Mouse (Mus musculus) liver, embryonic 12.5 days (tissue): Measurements from ENCODE around the gene Gm20906. TPM values are rescaled to one million over a fixed set of nuclear protein-coding genes. Genes with fewer than 3 reads are reported as not detected.
"Not testable (repeated sequence)": the region's sequence is repeated elsewhere in the genome, so short reads cannot be mapped to it uniquely, and the experiment has no call there.

Source experiments
- ATAC-seq: fragments of 200-750 bp; cut with Nextera tagmentation; 2 replicates; pipeline ENCODE4 v1.8.0; 2017; ENCODE audit warnings: moderate number of reproducible peaks, mild to moderate bottlenecking, moderate library complexity
- H3K27ac ChIP-seq: fragments of 300-500 bp; sonication (generic); 2 replicates; pipeline ENCODE4 v1.5.1; 2016; ENCODE audit warnings: mild to moderate bottlenecking
- H3K27me3 ChIP-seq: fragments of 300-500 bp; sonication (generic); replicated peaks from 2 replicates; pipeline ENCODE4 v1.6.1; 2016; ENCODE audit warnings: mild to moderate bottlenecking, moderate library complexity
- H3K36me3 ChIP-seq: fragments of 300-500 bp; sonication (generic); 2 replicates; pipeline ENCODE4 v1.6.1; 2016; ENCODE audit warnings: mild to moderate bottlenecking, moderate library complexity
- H3K4me1 ChIP-seq: fragments of 300-500 bp; sonication (generic); 2 replicates; pipeline ENCODE4 v1.6.1; 2016
- H3K4me2 ChIP-seq: fragments of 300-500 bp; sonication (generic); 2 replicates; pipeline ENCODE4 v1.6.1; 2016; ENCODE audit warnings: mild to moderate bottlenecking, moderate library complexity
- H3K4me3 ChIP-seq: fragments of 300-500 bp; sonication (generic); 2 replicates; pipeline ENCODE4 v1.5.1; 2016; ENCODE audit warnings: mild to moderate bottlenecking, moderate library complexity
- H3K9ac ChIP-seq: fragments of 300-500 bp; sonication (generic); 2 replicates; pipeline ENCODE4 v1.6.1; 2016; ENCODE audit warnings: mild to moderate bottlenecking, moderate library complexity
- H3K9me3 ChIP-seq: fragments of 300-500 bp; sonication (generic); replicated peaks from 2 replicates; pipeline ENCODE4 v1.6.1; 2016; ENCODE audit warnings: mild to moderate bottlenecking, moderate library complexity
- WGBS: fragments of 180-500 bp; shearing (Covaris S2); methylation state at CpG from one replicate; pipeline ENCODE4 v1.1.7; 2016; ENCODE audit not compliant: insufficient replicate concordance; 5-methylcytosine and 5-hydroxymethylcytosine counted together
- polyA plus RNA-seq: library from polyadenylated mRNA; unstranded; fragments of >200 nt; fragmentation: Nextera tagmentation; extraction: Ambion mirVana; gene quantifications from 2 replicates; pipeline ENCODE4 v1.2.1, GENCODE M21; 2016

Gene Gm20906
- polyA plus RNA-seq, result not detected in 2 replicates

GRCm38 (mm10) chrY:87550666-87551065 lies at the start of gene Gm20906:
Gene Gm20906, plus strand, starts transcription at chrY:87550966.
- H3K4me2 ChIP-seq, ATAC-seq, H3K27me3 ChIP-seq, H3K4me3 ChIP-seq, H3K4me1 ChIP-seq, H3K36me3 ChIP-seq, H3K9me3 ChIP-seq, H3K27ac ChIP-seq, H3K9ac ChIP-seq: not testable (repeated sequence)
- no CpG with 5 or more reads among the region's 6 CpGs for WGBS
